Mouse (Mus musculus): Measurements from ENCODE around the gene Siah2. TPM values are rescaled to one million over a fixed set of nuclear protein-coding genes. Genes with fewer than 3 reads are reported as not detected.

The Siah2 gene
- total and polyA plus RNA-seq, 3 experiments: 7.5 to 10.0 (median 9.4) TPM

GRCm38 (mm10) chr3:58727601-58728000 lies 35.4 kb upstream of the Siah2 start:
- Histone ChIP-seq H3K9me3 (replicated peaks) (no peaks in the 10 kb centered on the region), H3K4me1 (ENCODE audit: insufficient read depth, low read depth, low read length) (no peaks in the 10 kb centered on the region), H3K4me3 (ENCODE audit: low read depth, low read length) (no peak overlapping the region), H3K27me3 (ENCODE audit: insufficient read depth, low read length) (peaks cover 6% of the 10 kb centered on the region; the same call in 1 of the 2 replicates), H3K36me3 (replicated peaks) (no peaks in the 10 kb centered on the region)
- no peak for ATAC-seq (ENCODE audit: extremely low read depth, insufficient number of reproducible peaks, low FRiP score, poor library complexity, severe bottlenecking)
- TF ChIP-seq TAL1 (conservative IDR thresholded peaks at IDR 0.05; ENCODE audit: low read depth, low read length) (no peak), GATA2 (IDR thresholded peaks at IDR 0.05; ENCODE audit: borderline replicate concordance, low read depth, low read length) (no peak), POLR2AphosphoS5 (IDR thresholded peaks at IDR 0.05; ENCODE audit: insufficient replicate concordance, low read depth, low read length) (no peak), GATA1 (IDR thresholded peaks at IDR 0.05; ENCODE audit: borderline replicate concordance, low read length) (no peak), CTCF (IDR thresholded peaks at IDR 0.05; ENCODE audit: low read depth, low read length) (no peak)
- no peak for DNase-seq (ENCODE audit: low spot score)

- Histone ChIP-seq H3K4me3 (ENCODE audit: low read depth, low read length) (no peak overlapping the region), H3K9me3 (replicated peaks) (no peaks in the 10 kb centered on the region), H3K36me3 (replicated peaks) (no peaks in the 10 kb centered on the region), H3K27me3 (ENCODE audit: insufficient read depth, low read length) (peaks cover 6% of the 10 kb centered on the region; the same call in 1 of the 2 replicates), H3K4me1 (ENCODE audit: insufficient read depth, low read depth, low read length) (no peaks in the 10 kb centered on the region)
- DNase-seq (ENCODE audit: low spot score): no peak
- TF ChIP-seq GATA2 (IDR thresholded peaks at IDR 0.05; ENCODE audit: borderline replicate concordance, low read depth, low read length) (no peak), CTCF (IDR thresholded peaks at IDR 0.05; ENCODE audit: low read depth, low read length) (no peak), POLR2AphosphoS5 (IDR thresholded peaks at IDR 0.05; ENCODE audit: insufficient replicate concordance, low read depth, low read length) (no peak), TAL1 (conservative IDR thresholded peaks at IDR 0.05; ENCODE audit: low read depth, low read length) (no peak), GATA1 (IDR thresholded peaks at IDR 0.05; ENCODE audit: borderline replicate concordance, low read length) (no peak)
- no peak for ATAC-seq (ENCODE audit: extremely low read depth, insufficient number of reproducible peaks, low FRiP score, poor library complexity, severe bottlenecking)
These were observed 34.8 kb upstream of the Siah2 start for GRCm38 (mm10) chr3:58727012-58727411.

- no peak for ATAC-seq (ENCODE audit: extremely low read depth, insufficient number of reproducible peaks, low FRiP score, poor library complexity, severe bottlenecking)
- H3K36me3 ChIP-seq (replicated peaks): no peaks in the 10 kb centered on the region
- H3K4me3 ChIP-seq (ENCODE audit: low read depth, low read length): no peak overlapping the region
- no peak for DNase-seq (ENCODE audit: low spot score)
- H3K27me3 ChIP-seq (ENCODE audit: insufficient read depth, low read length): peaks cover 3% of the 10 kb centered on the region; the same call in 1 of the 2 replicates
- H3K9me3 ChIP-seq (replicated peaks): no peaks in the 10 kb centered on the region
- TF ChIP-seq TAL1 (conservative IDR thresholded peaks at IDR 0.05; ENCODE audit: low read depth, low read length) (no peak), GATA1 (IDR thresholded peaks at IDR 0.05; ENCODE audit: borderline replicate concordance, low read length) (no peak), CTCF (IDR thresholded peaks at IDR 0.05; ENCODE audit: low read depth, low read length) (no peak), GATA2 (IDR thresholded peaks at IDR 0.05; ENCODE audit: borderline replicate concordance, low read depth, low read length) (no peak), POLR2AphosphoS5 (IDR thresholded peaks at IDR 0.05; ENCODE audit: insufficient replicate concordance, low read depth, low read length) (no peak)
- H3K4me1 ChIP-seq (ENCODE audit: insufficient read depth, low read depth, low read length): no peaks in the 10 kb centered on the region
These were observed 34.2 kb upstream of the Siah2 start for GRCm38 (mm10) chr3:58726374-58726773.

- DNase-seq (ENCODE audit: low spot score) (no peak), ATAC-seq (ENCODE audit: extremely low read depth, insufficient number of reproducible peaks, low FRiP score, poor library complexity, severe bottlenecking) (no peak)
- Histone ChIP-seq H3K27me3 (ENCODE audit: insufficient read depth, low read length) (0 out of 2 replicates have a peak, but pooled peaks cover 2% of the 10 kb centered on the region), H3K36me3 (replicated peaks) (no peaks in the 10 kb centered on the region), H3K4me1 (ENCODE audit: insufficient read depth, low read depth, low read length) (no peaks in the 10 kb centered on the region), H3K9me3 (replicated peaks) (no peaks in the 10 kb centered on the region), H3K4me3 (ENCODE audit: low read depth, low read length) (no peak overlapping the region)
- TF ChIP-seq GATA1 (IDR thresholded peaks at IDR 0.05; ENCODE audit: borderline replicate concordance, low read length) (no peak), CTCF (IDR thresholded peaks at IDR 0.05; ENCODE audit: low read depth, low read length) (no peak), TAL1 (conservative IDR thresholded peaks at IDR 0.05; ENCODE audit: low read depth, low read length) (no peak)
These were observed 32.6 kb upstream of the Siah2 start for GRCm38 (mm10) chr3:58724815-58725214.

GRCm38 (mm10) chr3:58723656-58724055 lies 31.5 kb upstream of the Siah2 start:
- no peaks in the 10 kb centered on the region for H3K36me3 ChIP-seq (replicated peaks)
- DNase-seq (ENCODE audit: low spot score) (no peak), ATAC-seq (ENCODE audit: extremely low read depth, insufficient number of reproducible peaks, low FRiP score, poor library complexity, severe bottlenecking) (no peak)
- no peaks in the 10 kb centered on the region for H3K9me3 ChIP-seq (replicated peaks)
- no peaks in the 10 kb centered on the region for H3K4me1 ChIP-seq (ENCODE audit: insufficient read depth, low read depth, low read length)
- no peak for TF ChIP-seq TAL1 (conservative IDR thresholded peaks at IDR 0.05; ENCODE audit: low read depth, low read length)
- TF ChIP-seq GATA1 (IDR thresholded peaks at IDR 0.05; ENCODE audit: borderline replicate concordance, low read length): no peak
- no peak for TF ChIP-seq GATA2 (IDR thresholded peaks at IDR 0.05; ENCODE audit: borderline replicate concordance, low read depth, low read length)
- no peak for TF ChIP-seq POLR2AphosphoS5 (IDR thresholded peaks at IDR 0.05; ENCODE audit: insufficient replicate concordance, low read depth, low read length)
- TF ChIP-seq CTCF (IDR thresholded peaks at IDR 0.05; ENCODE audit: low read depth, low read length): no peak
- 0 out of 2 replicates have a peak, but pooled peaks cover 6% of the 10 kb centered on the region for H3K27me3 ChIP-seq (ENCODE audit: insufficient read depth, low read length)
- no peak overlapping the region for H3K4me3 ChIP-seq (ENCODE audit: low read depth, low read length)

GRCm38 (mm10) chr3:58719461-58720230 lies 27.4 kb upstream of the Siah2 start:
- Histone ChIP-seq H3K4me3 (ENCODE audit: low read depth, low read length) (no peak overlapping the region), H3K27me3 (ENCODE audit: insufficient read depth, low read length) (peaks cover 16% of the 10 kb centered on the region), H3K9me3 (replicated peaks) (peaks cover 5% of the 10 kb centered on the region), H3K4me1 (ENCODE audit: insufficient read depth, low read depth, low read length) (no peaks in the 10 kb centered on the region), H3K36me3 (replicated peaks) (no peaks in the 10 kb centered on the region)
- DNase-seq (ENCODE audit: low spot score) (no peak), ATAC-seq (ENCODE audit: extremely low read depth, insufficient number of reproducible peaks, low FRiP score, poor library complexity, severe bottlenecking) (no peak)
- TF ChIP-seq GATA1 (IDR thresholded peaks at IDR 0.05; ENCODE audit: borderline replicate concordance, low read length): no peak
- no peak for TF ChIP-seq POLR2AphosphoS5 (IDR thresholded peaks at IDR 0.05; ENCODE audit: insufficient replicate concordance, low read depth, low read length)
- TF ChIP-seq GATA2 (IDR thresholded peaks at IDR 0.05; ENCODE audit: borderline replicate concordance, low read depth, low read length): no peak
- TF ChIP-seq TAL1 (conservative IDR thresholded peaks at IDR 0.05; ENCODE audit: low read depth, low read length): no peak
- TF ChIP-seq CTCF (IDR thresholded peaks at IDR 0.05; ENCODE audit: low read depth, low read length): no peak

Measured in G1E (cell line).